Mouse (Mus musculus): ENCODE results near the gene Cadm4.
A peak's percentile ranks its signal among the peaks of the same experiment; 100 is the strongest.
"Not testable (repeated sequence)": the region's sequence is repeated elsewhere in the genome, so short reads cannot be mapped to it uniquely, and the experiment has no call there.

Cadm4 gene

DNA sequence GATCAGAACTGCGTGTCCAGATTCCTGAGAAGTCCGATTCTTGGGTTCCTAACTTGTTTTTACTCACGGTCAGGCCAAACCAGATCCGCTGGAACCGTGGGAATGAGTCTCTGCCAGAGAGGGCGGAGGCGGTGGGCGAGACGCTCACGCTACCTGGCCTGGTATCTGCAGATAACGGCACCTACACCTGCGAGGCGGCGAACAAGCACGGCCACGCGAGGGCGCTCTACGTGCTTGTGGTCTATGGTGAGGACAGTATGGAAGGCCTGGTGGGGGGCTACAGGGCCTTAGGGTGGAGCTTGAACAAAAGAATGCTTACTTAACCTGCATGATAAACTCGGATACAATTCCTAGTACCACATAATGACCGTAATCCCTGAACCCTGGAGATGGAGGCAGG is 19.7 kb downstream of the Cadm4 start:
- DNase-seq (ENCODE audit: low spot score): peak; percentile 37

DNA sequence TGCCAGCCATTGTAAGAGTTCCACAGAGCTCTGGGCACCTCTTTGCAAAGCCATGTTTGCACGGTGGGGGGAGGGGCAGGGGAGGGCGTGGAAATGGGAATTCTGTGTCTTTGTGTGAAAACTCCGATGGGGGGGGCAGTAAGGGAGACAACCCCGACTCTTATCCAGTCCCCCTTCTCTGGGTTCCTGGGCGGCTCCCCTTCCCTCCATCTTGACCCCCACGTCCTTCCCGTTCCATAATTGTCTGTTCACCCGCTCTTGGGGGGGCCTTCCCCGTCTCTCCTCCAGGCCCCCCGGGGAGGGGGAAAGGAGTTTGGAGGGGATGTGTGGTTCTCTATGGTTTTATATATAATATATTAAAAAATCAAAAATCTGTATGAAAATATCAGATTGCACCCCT is 22.2 kb downstream of the Cadm4 start:
- no peak for DNase-seq (ENCODE audit: low spot score)

DNA sequence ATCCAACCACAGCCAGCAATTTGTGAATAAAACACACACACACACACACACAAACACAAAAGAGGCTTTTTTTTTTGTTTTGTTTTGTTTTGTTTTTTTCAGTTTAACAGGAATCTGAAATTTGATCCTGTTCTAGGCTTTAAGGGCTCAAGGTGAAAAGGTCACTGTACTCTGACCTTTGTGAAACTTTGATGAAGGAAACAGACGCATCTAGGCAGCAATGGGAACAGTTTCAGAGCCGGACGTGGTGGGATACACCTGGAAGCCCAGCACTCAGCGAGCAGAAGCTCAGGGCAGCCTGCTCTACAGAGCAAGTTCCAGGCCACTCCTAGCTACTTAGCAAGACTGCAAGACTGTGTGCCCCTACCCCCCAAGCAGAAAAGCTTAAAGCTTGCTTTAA is 23.0 kb downstream of the Cadm4 start:
- DNase-seq (ENCODE audit: low spot score): no peak

DNA sequence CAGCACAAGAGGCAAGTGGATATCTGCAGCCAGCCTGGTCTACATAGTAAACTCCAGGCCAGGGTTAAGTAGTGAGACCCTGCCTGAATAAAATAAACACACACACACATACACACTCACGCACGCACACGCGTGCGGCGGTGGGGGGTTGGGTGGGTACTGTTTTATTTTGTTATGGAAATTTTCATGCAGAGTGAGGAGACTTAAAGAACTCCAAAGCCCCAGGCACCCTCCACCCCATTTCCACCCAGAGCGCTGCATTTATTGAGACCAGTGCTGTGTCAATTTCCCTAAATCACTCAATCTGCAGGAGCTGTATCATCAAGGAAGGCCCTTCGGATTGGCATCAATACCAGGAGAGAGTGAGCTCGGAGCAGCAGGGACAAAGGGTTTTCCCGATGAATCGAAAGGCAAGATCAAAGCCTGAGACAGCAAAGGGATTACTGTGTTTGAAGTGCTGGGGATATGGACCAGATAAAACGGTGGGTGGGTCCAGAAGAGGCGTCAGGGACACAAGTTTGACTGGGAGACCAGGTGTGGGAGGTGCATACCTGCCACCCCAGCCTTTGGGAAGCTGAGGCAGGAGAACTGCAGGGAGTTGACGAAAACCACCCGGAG is 23.7 kb downstream of the Cadm4 start:
- DNase-seq (ENCODE audit: low spot score): no peak

DNA sequence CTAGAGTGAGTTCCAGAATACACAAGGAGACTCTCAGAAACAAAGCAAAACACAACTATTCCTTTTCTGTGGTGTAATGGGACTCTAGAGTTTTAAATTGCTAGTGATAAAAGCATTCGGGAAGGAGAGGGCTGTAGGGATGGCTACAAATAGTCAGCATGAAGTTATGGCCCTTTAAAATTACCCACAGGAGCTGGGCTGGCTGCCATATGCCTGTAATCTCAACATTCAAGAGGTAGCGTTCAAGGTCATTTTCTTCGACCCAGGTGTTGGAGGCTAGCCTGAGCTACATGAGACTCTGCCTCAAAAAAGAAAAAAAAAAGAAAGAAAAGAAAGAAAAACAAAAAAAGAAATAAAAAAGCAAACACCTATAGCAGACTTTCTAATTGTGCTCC is 24.2 kb downstream of the Cadm4 start:
- DNase-seq (ENCODE audit: low spot score): no peak

DNA sequence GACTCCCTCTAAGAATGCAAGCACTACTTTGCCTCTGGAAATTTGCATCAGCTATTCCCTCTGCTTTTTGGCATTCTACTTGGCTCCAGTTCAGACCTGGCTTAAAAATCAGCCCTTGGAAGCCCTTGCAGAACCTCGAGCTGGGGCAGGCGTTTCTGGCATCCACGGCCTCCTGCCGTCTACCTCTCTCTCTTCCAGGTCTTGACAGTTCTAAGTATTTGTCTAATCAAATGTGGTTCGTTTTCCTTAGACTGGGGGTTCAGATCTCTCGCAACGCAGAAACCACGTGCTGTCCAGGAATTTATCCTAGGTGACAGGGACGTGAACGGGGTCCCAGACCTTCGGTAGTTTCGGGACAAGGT is 24.6 kb downstream of the Cadm4 start:
- DNase-seq (ENCODE audit: low spot score): peak; percentile 40

DNA sequence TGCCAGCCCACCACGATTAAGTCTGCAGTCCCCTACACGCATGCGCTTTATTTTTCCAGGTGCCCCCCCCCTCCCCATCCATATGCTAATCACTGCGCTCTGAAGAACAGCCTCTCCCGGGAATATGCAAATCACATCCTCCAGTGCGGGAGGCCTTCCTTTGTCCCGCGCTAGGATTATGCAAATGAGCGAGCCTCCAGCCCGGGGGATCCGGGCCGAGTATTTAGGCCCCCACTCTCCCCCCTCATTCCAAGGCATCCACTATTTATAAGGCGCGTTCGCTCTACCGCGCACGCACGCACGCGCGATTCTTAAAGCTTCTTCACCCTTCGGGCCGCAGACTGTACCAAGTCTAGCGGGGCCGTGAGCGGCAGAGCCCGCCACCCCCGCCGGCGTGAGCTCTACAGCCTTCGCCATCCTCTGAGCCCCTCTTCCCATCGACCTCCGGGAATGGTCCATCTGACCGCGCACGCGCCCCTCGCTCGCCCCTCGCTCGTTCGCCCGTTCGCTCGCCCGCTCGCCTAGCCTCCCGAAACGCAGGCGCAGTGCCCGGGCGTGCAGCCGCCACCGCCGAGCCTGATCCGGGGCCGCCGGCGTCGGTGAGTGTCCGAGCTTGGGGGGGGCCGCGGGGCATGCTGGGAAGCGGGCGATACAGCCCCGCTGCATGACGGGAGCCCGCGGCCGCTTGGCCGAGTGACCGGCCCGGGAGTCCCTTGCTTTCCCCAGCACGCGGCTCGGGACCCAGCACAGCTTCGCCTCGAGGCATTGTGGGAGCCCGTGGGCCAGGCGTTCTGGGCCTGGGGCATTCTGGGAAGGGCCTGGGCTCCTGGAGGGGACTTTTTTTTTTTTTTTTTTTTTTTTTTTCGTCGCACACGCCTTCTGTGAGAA is 25.3 kb downstream of the Cadm4 start, which contains the start of gene Zfp428:
Gene Zfp428 (plus strand): TSS at position 169 of the 888 bp plus-strand sequence.
- peak; percentile 86 for DNase-seq (ENCODE audit: low spot score)

DNA sequence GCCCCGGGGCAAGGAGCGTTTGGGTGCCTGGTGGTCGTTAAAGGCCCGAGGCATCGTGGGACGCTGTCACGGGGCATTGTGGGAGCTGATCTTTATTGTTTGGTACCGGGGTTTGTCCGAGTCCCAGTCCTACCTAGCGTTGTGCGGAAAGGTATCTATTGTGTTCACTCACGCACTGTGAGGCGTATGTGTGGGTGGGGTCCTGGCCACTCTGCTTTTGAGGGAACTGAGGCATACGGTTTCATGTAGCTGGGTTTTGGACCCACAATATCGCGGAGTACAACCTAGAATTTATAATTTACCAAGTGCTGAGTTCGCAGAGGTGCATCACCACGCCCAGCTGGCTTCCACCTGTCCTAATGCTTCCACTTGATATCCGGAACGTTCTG is 25.9 kb downstream of the Cadm4 start:
- no peak for DNase-seq (ENCODE audit: low spot score)

DNA sequence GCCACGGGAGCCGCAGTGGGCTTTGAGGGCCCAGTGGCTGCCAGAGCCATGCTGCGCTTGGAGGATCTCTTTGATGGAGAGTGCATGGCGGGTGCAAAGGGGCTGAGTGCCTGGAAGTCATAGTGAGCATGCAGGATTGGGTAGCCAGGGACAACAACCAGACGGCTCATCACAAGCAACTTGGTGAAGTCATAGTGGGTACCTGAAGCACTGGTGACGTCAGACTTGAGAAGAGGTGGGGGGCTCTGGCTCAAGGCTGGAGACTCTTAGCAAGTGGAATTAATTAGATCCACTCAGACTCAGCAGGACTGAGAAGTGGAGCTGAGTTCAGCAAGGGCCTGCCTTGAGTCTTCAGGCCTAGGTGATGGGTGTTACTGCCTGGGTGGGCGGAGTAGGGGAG is 30.5 kb downstream of the Cadm4 start, which contains the start of gene AC161166.1:
Gene AC161166.1 (minus strand): TSS at position 101 of the 400 bp plus-strand sequence.
- DNase-seq (ENCODE audit: low spot score): no peak

DNA sequence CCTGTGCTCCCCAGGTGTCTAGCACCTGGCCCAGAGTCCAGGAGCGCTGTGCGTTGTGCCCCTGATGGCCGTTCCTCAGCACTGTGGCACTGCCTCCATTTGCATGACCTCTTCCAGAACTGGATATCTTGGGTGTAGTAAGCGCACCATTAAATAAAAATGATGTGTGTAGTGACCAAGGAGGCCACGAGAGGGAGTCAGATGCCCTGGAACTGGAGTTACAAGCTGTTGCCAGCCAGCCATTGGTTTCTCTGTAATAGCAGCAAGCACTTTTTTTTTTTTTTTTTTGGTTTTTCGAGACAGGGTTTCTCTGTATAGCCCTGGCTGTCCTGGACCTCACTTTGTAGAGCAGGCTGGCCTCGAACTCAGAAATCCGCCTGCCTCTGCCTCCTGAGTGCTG is 34.5 kb downstream of the Cadm4 start:
- not testable (repeated sequence) for DNase-seq (ENCODE audit: low spot score)

DNA sequence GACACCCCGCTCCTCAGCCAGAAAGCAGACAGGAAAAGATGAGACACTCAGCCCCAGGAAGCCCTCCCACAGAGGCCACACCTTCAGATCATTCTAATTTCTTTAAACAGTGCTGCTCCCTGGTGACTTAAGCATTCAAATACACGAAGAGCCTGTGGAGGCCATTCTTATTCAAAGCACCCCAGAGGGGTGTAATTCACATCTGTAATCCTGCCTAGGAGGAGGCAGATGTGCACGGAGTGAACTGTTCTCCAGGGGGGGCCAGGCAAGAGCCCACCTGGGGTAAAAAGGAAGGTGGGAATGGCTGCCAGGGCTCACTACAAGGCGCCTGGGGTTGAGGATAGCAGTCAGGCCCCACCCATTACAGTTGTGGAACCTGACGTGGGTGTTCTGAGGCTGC is 35.3 kb downstream of the Cadm4 start:
- no peak for DNase-seq (ENCODE audit: low spot score)

DNA sequence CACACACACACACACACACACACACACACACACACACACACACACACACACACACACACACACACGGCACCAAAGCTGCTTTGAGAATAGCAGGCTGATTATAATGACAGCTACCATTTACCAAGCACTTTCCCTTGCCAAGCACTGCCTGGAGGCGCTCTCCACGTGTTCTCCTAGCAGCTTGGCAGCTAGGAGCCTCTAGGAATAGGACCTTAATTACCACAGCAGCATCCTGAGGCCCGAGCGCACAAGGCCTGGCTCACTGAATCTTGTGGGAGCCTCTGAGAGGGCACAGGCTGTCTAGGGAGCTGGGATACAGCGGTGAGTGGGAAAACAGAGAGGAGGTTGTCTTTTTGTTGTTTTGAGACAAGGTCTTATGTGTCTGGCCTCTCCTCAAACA is 35.8 kb downstream of the Cadm4 start:
- DNase-seq (ENCODE audit: low spot score): no peak

DNA sequence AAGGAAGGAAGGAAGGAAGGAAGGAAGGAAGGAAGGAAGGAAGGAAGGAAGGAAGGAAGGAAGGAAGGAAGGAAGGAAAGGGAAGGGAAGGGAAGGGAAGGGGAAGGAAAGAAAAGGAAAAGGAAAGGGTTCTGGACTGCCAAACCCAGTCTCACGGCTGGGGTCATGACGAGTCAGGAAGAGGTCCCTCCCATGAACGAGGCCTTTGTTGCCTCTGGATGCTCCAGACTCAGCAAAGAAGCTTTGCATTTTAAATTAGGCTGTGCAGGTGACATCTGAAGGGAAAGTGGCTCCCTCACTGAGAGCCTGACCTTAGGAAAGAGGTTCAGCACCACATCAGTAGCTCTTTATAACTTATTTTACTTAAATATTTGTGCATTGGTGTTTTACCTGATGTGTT is 37.3 kb downstream of the Cadm4 start:
- DNase-seq (ENCODE audit: low spot score): no peak

DNA sequence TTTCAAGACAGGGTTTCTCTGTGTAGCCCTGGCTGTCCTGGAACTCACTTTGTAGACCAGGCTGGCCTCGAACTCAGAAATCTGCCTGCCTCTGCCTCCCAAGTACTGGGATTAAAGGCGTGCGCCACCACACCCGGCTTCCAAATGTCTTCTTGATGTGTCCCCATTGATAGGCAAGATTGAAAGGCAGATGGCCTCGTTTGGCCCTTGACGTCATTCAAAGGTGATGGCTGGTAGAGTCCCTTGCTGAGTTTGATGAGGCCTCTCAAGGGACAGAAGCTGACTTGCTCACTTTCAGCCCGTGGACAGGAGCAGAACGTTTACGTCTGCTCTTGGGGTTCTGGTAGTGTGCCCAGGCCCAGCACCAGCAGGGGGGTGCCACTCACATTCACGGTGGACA is 38.2 kb downstream of the Cadm4 start:
- not testable (repeated sequence) for DNase-seq (ENCODE audit: low spot score)

DNA sequence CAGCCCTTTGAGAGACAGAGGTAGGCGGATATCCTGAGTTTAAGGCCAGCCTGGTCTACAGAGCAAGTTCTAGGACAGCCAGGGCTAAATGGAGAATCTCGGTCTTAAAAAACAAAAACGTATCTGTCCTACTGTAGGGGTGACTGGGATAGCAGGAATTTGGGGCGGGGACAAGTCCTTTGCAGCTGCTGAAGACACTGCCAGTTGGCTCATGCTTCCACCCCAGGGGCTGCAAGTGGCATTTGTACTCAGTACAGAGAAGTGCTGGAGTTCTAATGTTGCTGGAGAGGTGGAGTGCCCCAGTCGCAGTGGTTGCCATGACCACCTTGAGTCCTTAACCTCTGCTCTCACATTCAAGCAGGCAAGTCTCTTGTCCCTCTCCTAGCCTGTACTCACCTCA is 41.0 kb downstream of the Cadm4 start:
- no peak for DNase-seq (ENCODE audit: low spot score)

DNA sequence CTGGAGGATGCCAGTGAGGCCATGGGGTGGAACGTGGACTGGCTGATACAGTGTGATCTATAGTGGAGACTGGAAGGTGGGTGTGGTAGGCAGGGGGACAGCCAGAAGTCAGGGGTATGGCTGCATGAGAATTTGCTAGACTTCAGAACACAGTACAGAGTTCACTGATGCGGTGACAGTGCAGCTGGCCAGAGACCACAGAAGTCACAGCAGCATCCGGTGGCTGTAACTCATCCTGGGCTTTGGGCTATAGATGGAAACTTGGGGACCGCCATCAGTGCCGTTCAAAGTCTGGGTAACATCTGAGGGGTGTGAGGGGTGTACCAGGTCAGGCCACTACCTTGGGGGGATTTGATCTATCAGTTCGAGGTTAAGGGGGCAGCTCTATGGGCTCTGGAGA is 41.9 kb downstream of the Cadm4 start:
- DNase-seq (ENCODE audit: low spot score): no peak

DNA sequence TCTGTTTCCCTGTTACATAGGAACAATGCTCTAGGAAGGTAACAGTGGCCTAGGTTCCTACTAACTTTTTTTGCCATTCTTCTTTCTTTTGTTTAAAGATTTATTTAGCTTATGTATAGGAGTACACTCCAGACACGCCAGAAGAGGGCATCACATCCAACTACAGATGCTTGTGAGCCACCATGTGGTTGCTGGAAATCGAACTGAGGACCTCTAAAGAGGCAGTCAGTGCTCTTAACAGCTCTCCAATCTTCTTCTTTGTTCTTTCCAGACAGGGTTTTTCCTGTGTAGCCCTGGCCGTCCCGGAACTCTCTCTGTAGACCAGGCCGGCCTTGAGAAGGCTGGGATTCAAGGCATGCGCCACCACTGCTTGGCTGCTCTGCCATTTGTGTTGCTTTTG is 43.2 kb downstream of the Cadm4 start:
- DNase-seq (ENCODE audit: low spot score): no peak

DNA sequence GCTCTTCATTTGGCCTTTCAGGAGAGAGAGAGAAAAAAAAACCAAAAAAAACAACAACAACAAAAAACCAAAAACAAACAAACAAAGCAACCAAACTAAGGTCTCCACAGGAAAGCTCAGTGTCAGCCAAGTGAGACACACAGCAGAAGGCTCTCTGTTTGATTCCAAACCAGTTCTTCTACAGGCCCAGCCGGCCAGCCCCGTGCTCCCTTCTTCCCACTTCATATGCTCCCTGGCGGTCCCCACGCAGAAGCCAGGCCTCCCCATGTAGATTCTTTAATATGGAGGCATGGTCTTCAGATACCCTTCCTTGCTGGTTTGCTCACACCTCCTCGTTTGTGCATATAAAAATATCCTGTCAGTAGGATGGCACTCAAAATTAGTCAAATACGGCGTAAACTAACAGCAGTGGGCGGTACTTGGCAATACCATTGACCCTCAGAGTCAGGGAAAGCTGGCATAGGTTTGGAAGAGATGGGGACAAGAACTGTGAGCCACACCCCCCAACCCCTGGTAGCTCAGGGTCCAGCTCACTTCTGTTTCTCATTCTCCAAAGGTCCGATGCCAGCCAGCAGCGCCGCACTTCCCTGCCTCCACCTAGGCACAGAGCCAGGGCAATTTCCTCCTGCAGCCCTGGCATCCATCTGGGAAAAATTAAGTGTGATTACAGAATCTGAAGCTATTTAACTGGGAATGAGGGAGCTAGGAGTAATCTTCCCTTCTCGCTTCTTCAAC is 44.0 kb downstream of the Cadm4 start:
- DNase-seq (ENCODE audit: low spot score): no peak

DNA sequence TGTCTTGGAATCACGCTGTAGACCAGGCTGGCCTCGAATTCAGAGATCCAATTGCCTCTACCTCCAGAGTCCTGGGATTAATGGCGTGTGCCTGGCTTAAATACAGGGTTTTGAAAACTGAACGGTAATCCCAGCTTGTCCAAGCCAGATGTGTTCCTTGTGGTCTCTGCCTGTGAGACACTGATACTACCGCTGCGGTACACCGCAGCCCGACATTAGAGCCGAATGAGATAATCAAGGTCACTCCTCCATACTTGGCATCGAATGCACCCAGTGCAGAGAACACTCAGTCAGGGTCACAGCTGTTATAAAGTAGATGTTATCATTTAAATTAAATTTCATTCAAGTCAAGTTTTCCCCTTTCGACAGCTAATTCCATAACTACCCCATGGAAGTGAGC is 47.0 kb downstream of the Cadm4 start:
- DNase-seq (ENCODE audit: low spot score): no peak

DNA sequence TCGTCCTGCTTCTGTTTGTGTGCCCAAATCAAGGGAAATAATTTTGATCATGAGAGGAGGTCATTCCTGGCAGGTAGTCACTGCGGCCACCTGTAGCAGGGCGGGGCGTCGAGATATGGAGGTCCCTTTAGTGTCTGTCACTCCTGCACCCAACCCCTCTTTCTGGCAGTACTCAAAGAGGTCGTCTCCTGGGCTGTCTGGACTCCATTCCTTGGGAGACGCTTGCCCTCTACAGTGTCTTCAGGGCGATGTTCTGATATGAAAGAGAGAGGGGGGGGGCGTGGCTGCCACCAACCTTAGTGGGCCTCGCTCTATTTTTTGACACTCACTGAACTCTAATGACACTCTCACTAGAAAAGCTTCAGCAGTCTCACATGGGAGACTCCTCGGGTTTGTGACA is 47.8 kb downstream of the Cadm4 start:
- DNase-seq (ENCODE audit: low spot score): no peak

DNA sequence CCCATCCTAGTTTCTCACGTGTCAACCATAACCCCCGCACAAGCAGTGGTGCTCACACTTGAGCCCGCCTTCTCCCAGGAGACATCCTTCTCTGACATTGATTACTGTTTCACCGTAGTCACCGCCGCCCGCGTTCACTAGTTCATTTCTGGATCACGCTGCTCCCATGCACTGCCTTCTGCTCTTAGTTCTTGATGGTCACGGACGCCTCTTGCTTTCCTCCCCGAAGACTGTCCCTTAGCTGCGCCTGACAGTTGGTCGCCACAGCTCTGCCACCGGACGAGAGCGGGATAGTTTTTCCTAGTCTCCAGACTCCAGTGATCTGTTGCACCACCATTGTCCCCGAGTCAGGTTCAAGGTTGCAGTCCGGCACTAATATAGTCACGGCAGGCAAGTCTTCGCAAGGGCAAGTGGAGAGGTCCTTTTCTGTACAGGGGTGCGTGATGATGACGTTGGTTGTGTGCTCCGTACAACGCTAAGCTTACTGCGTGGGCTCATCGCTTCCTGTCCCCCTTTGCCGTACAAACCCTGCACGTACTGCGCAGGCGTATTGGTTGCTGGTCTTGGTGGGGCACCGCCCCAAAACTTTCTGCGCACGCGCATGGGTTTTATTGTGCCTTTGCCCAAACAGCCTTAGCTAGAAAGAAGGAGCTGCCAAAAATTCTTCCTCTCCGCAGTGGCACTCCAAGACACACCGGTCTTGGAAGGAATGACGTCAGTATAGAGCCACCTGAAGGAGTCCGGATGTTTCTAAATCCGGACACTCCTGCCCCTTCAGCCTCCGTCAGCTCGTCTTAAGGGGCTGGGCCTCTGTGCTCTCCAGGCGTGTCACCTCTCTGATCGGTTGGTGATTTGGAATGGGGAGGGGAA is 48.5 kb downstream of the Cadm4 start, which contains the start of gene Irgq:
Gene Irgq (plus strand): TSS at position 628 of the 870 bp plus-strand sequence.
- peak; percentile 99 for DNase-seq (ENCODE audit: low spot score)
